Mouse (Mus musculus) intestine, postnatal 0 days (tissue): ENCODE results near the gene Nrp1. TPM values are rescaled to one million over a fixed set of nuclear protein-coding genes. Genes with fewer than 3 reads are reported as not detected.

Experiments used
- ATAC-seq: fragments of 200-750 bp; cut with Nextera tagmentation; 2 replicates; pipeline ENCODE4 v1.8.0; 2017; ENCODE audit warnings: mild to moderate bottlenecking, moderate TSS enrichment, moderate library complexity
- H3K27ac ChIP-seq: fragments of 300-500 bp; sonication (generic); 2 replicates; pipeline ENCODE4 v1.5.1; 2014; ENCODE audit warnings: mild to moderate bottlenecking, low read depth, low read length, moderate library complexity
- H3K27me3 ChIP-seq: fragments of 300-500 bp; sonication (generic); replicated peaks from 2 replicates; pipeline ENCODE4 v1.6.1; 2014; ENCODE audit warnings: low read length, mixed read lengths; ENCODE audit not compliant: control insufficient read depth, insufficient read depth
- H3K36me3 ChIP-seq: fragments of 300-500 bp; sonication (generic); 2 replicates; pipeline ENCODE4 v1.6.1; 2014; ENCODE audit warnings: mild to moderate bottlenecking, moderate library complexity; ENCODE audit not compliant: control insufficient read depth, insufficient read depth
- H3K4me1 ChIP-seq: fragments of 300-500 bp; sonication (generic); replicated peaks from 2 replicates; pipeline ENCODE4 v1.6.1; 2014; ENCODE audit warnings: antibody characterized with exemption, low read length, mixed read lengths; ENCODE audit not compliant: control insufficient read depth, insufficient read depth
- H3K4me2 ChIP-seq: fragments of 300-500 bp; sonication (generic); replicated peaks from 2 replicates; pipeline ENCODE4 v1.6.1; 2014; ENCODE audit warnings: low read depth, mild to moderate bottlenecking, moderate library complexity
- H3K4me3 ChIP-seq: fragments of 300-500 bp; sonication (generic); 2 replicates; pipeline ENCODE4 v1.5.1; 2014; ENCODE audit warnings: low read depth, low read length
- H3K9ac ChIP-seq: fragments of 300-500 bp; sonication (generic); 2 replicates; pipeline ENCODE4 v1.6.1; 2014; ENCODE audit warnings: mild to moderate bottlenecking, low read depth, low read length
- H3K9me3 ChIP-seq: fragments of 300-500 bp; sonication (generic); 2 replicates; pipeline ENCODE4 v1.6.1; 2016; ENCODE audit warnings: mixed run types; ENCODE audit not compliant: control insufficient read depth
- CTCF ChIP-seq: sonication (generic); IDR thresholded peaks from 2 replicates; pipeline ENCODE4 v1.5.1; 2016; ENCODE audit warnings: low read depth, mild to moderate bottlenecking, control low read depth, antibody characterized with exemption, moderate library complexity
- WGBS: fragments of 180-500 bp; shearing (Covaris S2); extraction: QIAGEN DNeasy Blood & Tissue Kit; methylation state at CpG from one replicate; pipeline ENCODE4 v1.1.7; 2014; 5-methylcytosine and 5-hydroxymethylcytosine counted together
- polyA plus RNA-seq: library from polyadenylated mRNA; unstranded; fragments of >200 nt; fragmentation: Nextera tagmentation; extraction: Ambion mirVana; gene quantifications from 2 replicates; pipeline ENCODE4 v1.2.1, GENCODE M21; 2015

Gene Nrp1
- 15.7 and 18.6 TPM in 2 replicates for polyA plus RNA-seq

- no peaks in the 10 kb centered on the region for H3K36me3 ChIP-seq
- no peaks in the 10 kb centered on the region for H3K9me3 ChIP-seq
- peak within 1 kb of the TSS; percentile 64 for H3K4me3 ChIP-seq
- no peak for TF ChIP-seq CTCF
- H3K4me1 ChIP-seq = no peaks in the 10 kb centered on the region
- under 1% methylated on average over 21 of the region's 21 CpGs for WGBS
- H3K4me2 ChIP-seq = peak within 1 kb of the TSS; percentile 95
- H3K9ac ChIP-seq = peak within 1 kb of the TSS; percentile 50
- peak within 1 kb of the TSS; percentile 76 for H3K27ac ChIP-seq
- ATAC-seq = no peak
- H3K27me3 ChIP-seq = 0 out of 2 replicates have a peak, but pooled peaks cover 5% of the 10 kb centered on the region
These were observed at the start of gene Nrp1 for GRCm38 (mm10) chr8:128358406-128358755. Nrp1 (plus strand) TSS chr8:128358604.

DNA sequence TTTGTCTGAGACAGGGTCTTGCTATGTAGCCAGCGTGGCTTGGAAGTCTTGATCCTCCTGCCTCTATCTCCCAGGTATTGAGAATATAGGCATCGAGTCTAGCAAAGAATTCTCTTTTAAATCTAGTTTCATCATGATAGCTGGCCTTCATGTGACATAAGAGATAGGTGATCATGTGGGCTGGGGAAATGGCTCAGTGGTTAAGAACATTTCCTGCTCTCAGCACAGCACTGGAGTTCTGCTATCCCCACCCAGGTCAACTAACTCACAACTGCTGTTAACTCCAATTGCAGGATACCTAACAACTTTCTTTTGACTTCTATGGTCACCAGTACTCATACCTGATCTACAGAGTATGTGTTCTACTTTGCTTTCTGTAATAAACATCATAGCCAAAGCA lies 37.6 kb upstream of the Nrp1 start:
- Histone ChIP-seq H3K4me3 (no peak overlapping the region), H3K9me3 (no peaks in the 10 kb centered on the region), H3K4me1 (no peaks in the 10 kb centered on the region), H3K4me2 (no peak overlapping the region), H3K36me3 (no peaks in the 10 kb centered on the region), H3K9ac (no peak overlapping the region), H3K27ac (no peak overlapping the region), H3K27me3 (no peaks in the 10 kb centered on the region)
- no peak for TF ChIP-seq CTCF
- WGBS = 87% methylated on average over 2 of the region's 2 CpGs
- ATAC-seq = no peak

DNA sequence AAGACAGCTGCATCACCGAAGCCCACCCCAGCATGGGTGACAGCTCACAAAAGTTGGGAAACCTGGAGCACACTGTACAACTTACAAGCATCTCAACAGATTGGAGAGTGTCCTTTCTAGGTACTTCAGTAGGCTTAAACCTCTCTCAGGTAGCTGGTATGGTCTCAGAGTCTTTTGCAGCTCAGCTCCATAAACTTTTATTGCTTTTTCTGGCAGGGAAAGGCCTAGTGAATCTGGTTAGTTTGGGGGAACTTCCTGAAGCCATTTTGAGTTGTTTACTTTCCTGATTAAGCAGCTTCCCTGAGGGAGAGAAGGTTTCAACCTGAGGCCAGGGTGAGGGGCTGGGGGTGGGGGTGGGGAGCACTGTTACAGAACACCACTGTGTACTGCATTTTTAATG lies 31.1 kb upstream of the Nrp1 start:
- Histone ChIP-seq H3K36me3 (no peaks in the 10 kb centered on the region), H3K27ac (no peak overlapping the region), H3K9ac (no peak overlapping the region), H3K4me3 (no peak overlapping the region), H3K27me3 (no peaks in the 10 kb centered on the region), H3K9me3 (no peaks in the 10 kb centered on the region), H3K4me1 (no peaks in the 10 kb centered on the region), H3K4me2 (no peak overlapping the region)
- peak; percentile 22; the same call in 1 of the 2 replicates for ATAC-seq
- TF ChIP-seq CTCF = no peak
- 81% methylated on average over 1 of the region's 1 CpGs for WGBS

DNA sequence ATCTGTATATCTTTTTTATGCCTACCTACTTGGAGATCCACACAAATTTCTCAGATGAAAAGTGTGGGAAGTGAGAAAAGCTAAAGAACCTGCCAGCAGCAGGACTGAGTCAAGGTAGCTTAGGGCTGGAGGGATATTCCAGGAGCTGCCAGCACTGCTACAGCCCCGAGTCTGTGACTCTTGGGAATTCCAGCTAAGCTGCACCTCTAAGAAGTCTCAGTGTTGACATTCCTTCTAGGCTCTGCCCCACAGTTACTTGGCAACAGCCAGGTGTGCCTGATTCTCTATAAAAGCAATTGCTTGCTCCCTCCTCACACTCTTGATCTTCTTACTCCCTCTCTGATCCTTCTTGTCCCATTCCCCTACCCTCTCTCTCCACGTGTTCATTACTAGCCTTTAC lies 30.5 kb upstream of the Nrp1 start:
- TF ChIP-seq CTCF = no peak
- ATAC-seq = no peak
- WGBS = 15% methylated on average over 2 of the region's 2 CpGs

DNA sequence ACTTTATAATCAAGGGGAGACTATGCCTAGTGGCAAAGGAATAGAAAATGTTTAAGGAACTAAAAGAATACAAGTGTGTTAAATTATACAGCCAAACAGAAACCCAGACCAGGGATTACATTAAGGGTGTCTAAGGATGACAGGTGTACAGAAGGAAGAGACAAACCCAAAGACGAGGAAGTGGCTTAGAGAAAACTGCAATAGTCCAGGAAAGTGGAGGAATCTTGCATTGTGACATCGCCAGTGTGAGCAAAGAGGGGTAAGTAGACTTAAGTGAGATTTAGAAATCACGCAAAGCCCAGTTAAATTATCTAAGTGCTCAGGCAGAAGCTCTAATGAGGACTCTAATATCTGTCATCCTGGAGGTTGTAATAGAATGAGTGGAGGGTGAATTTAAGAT lies 28.9 kb upstream of the Nrp1 start:
- TF ChIP-seq CTCF = no peak
- Histone ChIP-seq H3K4me2 (no peak overlapping the region), H3K9me3 (no peaks in the 10 kb centered on the region), H3K36me3 (no peaks in the 10 kb centered on the region), H3K4me3 (no peak overlapping the region), H3K9ac (no peak overlapping the region), H3K27me3 (no peaks in the 10 kb centered on the region), H3K4me1 (no peaks in the 10 kb centered on the region), H3K27ac (no peak overlapping the region)
- no peak for ATAC-seq
- 86% methylated on average over 3 of the region's 3 CpGs for WGBS

More for the DNA sequence above, 30.5 kb upstream of the Nrp1 start:
- Histone ChIP-seq H3K9me3 (no peaks in the 10 kb centered on the region), H3K36me3 (no peaks in the 10 kb centered on the region), H3K4me1 (no peaks in the 10 kb centered on the region), H3K4me2 (no peak overlapping the region), H3K9ac (no peak overlapping the region), H3K27ac (no peak overlapping the region), H3K4me3 (no peak overlapping the region), H3K27me3 (no peaks in the 10 kb centered on the region)

DNA sequence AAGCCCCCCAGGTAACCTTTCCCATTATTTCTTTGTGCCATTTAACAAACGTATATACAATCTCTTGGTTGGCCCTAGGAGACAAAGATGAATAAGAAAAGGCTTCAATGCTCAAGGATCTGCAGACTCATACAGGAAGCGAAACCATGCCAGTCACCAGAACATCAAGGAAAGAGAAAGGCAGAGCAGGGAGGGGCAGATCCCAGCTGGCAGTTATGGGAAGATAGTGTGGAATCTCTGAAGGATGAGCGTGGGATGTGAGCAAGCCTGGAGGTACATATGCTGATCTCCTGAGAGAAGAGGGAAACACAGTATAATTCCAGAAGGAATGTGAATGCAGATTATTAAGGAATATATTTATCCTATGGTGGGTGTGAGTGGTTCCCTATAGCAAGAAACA lies 22.4 kb upstream of the Nrp1 start:
- 88% methylated on average over 3 of the region's 3 CpGs for WGBS
- Histone ChIP-seq H3K9ac (no peak overlapping the region), H3K27ac (no peak overlapping the region), H3K4me2 (no peak overlapping the region), H3K27me3 (no peaks in the 10 kb centered on the region), H3K36me3 (no peaks in the 10 kb centered on the region), H3K4me1 (no peaks in the 10 kb centered on the region), H3K4me3 (no peak overlapping the region), H3K9me3 (no peaks in the 10 kb centered on the region)
- TF ChIP-seq CTCF = no peak
- no peak for ATAC-seq

GRCm38 (mm10) chr8:128338951-128339350 lies 19.5 kb upstream of the Nrp1 start:
- Histone ChIP-seq H3K27ac (no peak overlapping the region), H3K27me3 (no peaks in the 10 kb centered on the region), H3K36me3 (no peaks in the 10 kb centered on the region), H3K4me1 (no peaks in the 10 kb centered on the region), H3K9me3 (no peaks in the 10 kb centered on the region), H3K4me2 (no peak overlapping the region), H3K4me3 (no peak overlapping the region), H3K9ac (no peak overlapping the region)
- no peak for TF ChIP-seq CTCF
- ATAC-seq = no peak
